Mouse (Mus musculus) heart, embryonic 13.5 days (tissue): Measurements from ENCODE around the gene Lman2. TPM values are rescaled to one million over a fixed set of nuclear protein-coding genes. Genes with fewer than 3 reads are reported as not detected.
A peak's percentile ranks its signal among the peaks of the same experiment; 100 is the strongest.

Source experiments
- ATAC-seq: fragments of 200-750 bp; cut with Nextera tagmentation; 2 replicates; pipeline ENCODE4 v1.8.0; 2017; ENCODE audit warnings: moderate TSS enrichment; ENCODE audit not compliant: insufficient number of reproducible peaks, low FRiP score, low TSS enrichment; ENCODE audit errors: extremely low read depth
- H3K27ac ChIP-seq: fragments of 300-500 bp; sonication (generic); replicated peaks from 2 replicates; pipeline ENCODE4 v1.5.1; 2015; ENCODE audit warnings: moderate library complexity, mild to moderate bottlenecking, inconsistent platforms
- H3K27me3 ChIP-seq: fragments of 300-500 bp; sonication (generic); replicated peaks from 2 replicates; pipeline ENCODE4 v1.6.1; 2015; ENCODE audit warnings: mild to moderate bottlenecking, inconsistent platforms
- H3K36me3 ChIP-seq: fragments of 300-500 bp; sonication (generic); 2 replicates; pipeline ENCODE4 v1.6.1; 2015; ENCODE audit warnings: mild to moderate bottlenecking, inconsistent platforms
- H3K4me1 ChIP-seq: fragments of 300-500 bp; sonication (generic); 2 replicates; pipeline ENCODE4 v1.6.1; 2015; ENCODE audit warnings: inconsistent platforms
- H3K4me2 ChIP-seq: fragments of 300-500 bp; sonication (generic); 2 replicates; pipeline ENCODE4 v1.6.1; 2015; ENCODE audit warnings: inconsistent platforms, mild to moderate bottlenecking, moderate library complexity
- H3K4me3 ChIP-seq: fragments of 300-500 bp; sonication (generic); 2 replicates; pipeline ENCODE4 v1.5.1; 2015; ENCODE audit warnings: moderate library complexity, mild to moderate bottlenecking, inconsistent platforms
- H3K9ac ChIP-seq: fragments of 300-500 bp; sonication (generic); 2 replicates; pipeline ENCODE4 v1.6.1; 2015; ENCODE audit warnings: inconsistent platforms, mild to moderate bottlenecking, moderate library complexity
- H3K9me3 ChIP-seq: fragments of 300-500 bp; sonication (generic); 2 replicates; pipeline ENCODE4 v1.6.1; 2016; ENCODE audit warnings: inconsistent platforms
- WGBS: fragments of 180-500 bp; shearing (Covaris S2); methylation state at CpG from one replicate; pipeline ENCODE4 v1.1.7; 2015; ENCODE audit warnings: mixed read lengths; 5-methylcytosine and 5-hydroxymethylcytosine counted together
- polyA plus RNA-seq: library from polyadenylated mRNA; unstranded; fragments of >200 nt; fragmentation: Nextera tagmentation; extraction: Ambion mirVana; gene quantifications from 2 replicates; pipeline ENCODE4 v1.2.1, GENCODE M21; 2015

Lman2 gene
- 73.5 and 81.7 TPM in 2 replicates for polyA plus RNA-seq

- Histone ChIP-seq H3K27me3 (peaks cover 22% of the 10 kb centered on the region), H3K27ac (peak within 1 kb of the TSS; percentile 91), H3K4me3 (peak within 1 kb of the TSS; percentile 91), H3K4me2 (peak within 1 kb of the TSS; percentile 91), H3K9me3 (no peaks in the 10 kb centered on the region), H3K9ac (peak within 1 kb of the TSS; percentile 95), H3K4me1 (peaks cover 29% of the 10 kb centered on the region), H3K36me3 (peaks cover 36% of the 10 kb centered on the region)
- ATAC-seq = peak; percentile 95
- 1% methylated on average over 35 of the region's 35 CpGs for WGBS
Observed at GRCm38 (mm10) chr13:55362453-55363060, at the start of gene Lman2. TSS of gene Lman2 (minus strand) at chr13:55362783.

GRCm38 (mm10) chr13:55411826-55412225, 49.2 kb upstream of the Lman2 start:
- peaks cover 87% of the 10 kb centered on the region for H3K27me3 ChIP-seq
- WGBS = 58% methylated on average over 7 of the region's 7 CpGs
- H3K27ac ChIP-seq = no peak overlapping the region
- H3K4me3 ChIP-seq = no peak overlapping the region
- no peak for ATAC-seq
- H3K4me1 ChIP-seq = peaks cover 8% of the 10 kb centered on the region
- no peaks in the 10 kb centered on the region for H3K36me3 ChIP-seq
- H3K9me3 ChIP-seq = no peaks in the 10 kb centered on the region
- H3K9ac ChIP-seq = no peak overlapping the region
- H3K4me2 ChIP-seq = no peak overlapping the region

- Histone ChIP-seq H3K4me3 (no peak overlapping the region), H3K9ac (no peak overlapping the region), H3K4me1 (no peaks in the 10 kb centered on the region), H3K27me3 (peaks cover 96% of the 10 kb centered on the region), H3K27ac (no peak overlapping the region), H3K9me3 (no peaks in the 10 kb centered on the region), H3K36me3 (no peaks in the 10 kb centered on the region), H3K4me2 (no peak overlapping the region)
- ATAC-seq = no peak
- WGBS = 70% methylated on average over 19 of the region's 19 CpGs
Observed at GRCm38 (mm10) chr13:55408546-55409120, 46.0 kb upstream of the Lman2 start.

GRCm38 (mm10) chr13:55407341-55407740, 44.8 kb upstream of the Lman2 start:
- Histone ChIP-seq H3K27me3 (peaks cover 96% of the 10 kb centered on the region), H3K36me3 (no peaks in the 10 kb centered on the region), H3K4me3 (no peak overlapping the region), H3K27ac (no peak overlapping the region), H3K9ac (no peak overlapping the region), H3K9me3 (no peaks in the 10 kb centered on the region), H3K4me2 (no peak overlapping the region), H3K4me1 (no peaks in the 10 kb centered on the region)
- ATAC-seq = no peak
- 63% methylated on average over 4 of the region's 4 CpGs for WGBS

GRCm38 (mm10) chr13:55405783-55406390, 43.3 kb upstream of the Lman2 start:
- peak overlapping the region; percentile 0; the same call in 1 of the 2 replicates for H3K9ac ChIP-seq
- H3K36me3 ChIP-seq = no peaks in the 10 kb centered on the region
- WGBS = 57% methylated on average over 13 of the region's 13 CpGs
- H3K27ac ChIP-seq = no peak overlapping the region
- ATAC-seq = no peak
- H3K9me3 ChIP-seq = no peaks in the 10 kb centered on the region
- H3K4me3 ChIP-seq = no peak overlapping the region
- no peak overlapping the region for H3K4me2 ChIP-seq
- H3K27me3 ChIP-seq = peaks cover 97% of the 10 kb centered on the region
- no peaks in the 10 kb centered on the region for H3K4me1 ChIP-seq

GRCm38 (mm10) chr13:55404853-55405782, 42.5 kb upstream of the Lman2 start:
- H3K27me3 ChIP-seq = peaks cover 97% of the 10 kb centered on the region
- H3K27ac ChIP-seq = no peak overlapping the region
- no peaks in the 10 kb centered on the region for H3K9me3 ChIP-seq
- H3K4me2 ChIP-seq = no peak overlapping the region; the same call in 1 of the 2 replicates
- no peaks in the 10 kb centered on the region for H3K4me1 ChIP-seq
- no peak overlapping the region for H3K4me3 ChIP-seq
- peak overlapping the region; percentile 0; the same call in 1 of the 2 replicates for H3K9ac ChIP-seq
- no peaks in the 10 kb centered on the region for H3K36me3 ChIP-seq
- ATAC-seq = no peak
- 12% methylated on average over 11 of the region's 11 CpGs for WGBS

- H3K4me1 ChIP-seq = no peaks in the 10 kb centered on the region
- no peak for ATAC-seq
- no peak overlapping the region for H3K4me3 ChIP-seq
- no peak overlapping the region for H3K4me2 ChIP-seq
- H3K36me3 ChIP-seq = no peaks in the 10 kb centered on the region
- H3K9me3 ChIP-seq = no peaks in the 10 kb centered on the region
- WGBS = 67% methylated on average over 15 of the region's 15 CpGs
- H3K27ac ChIP-seq = no peak overlapping the region
- H3K9ac ChIP-seq = no peak overlapping the region
- peaks cover 97% of the 10 kb centered on the region for H3K27me3 ChIP-seq
Observed at GRCm38 (mm10) chr13:55403935-55404852, 41.6 kb upstream of the Lman2 start.

- H3K9me3 ChIP-seq = no peaks in the 10 kb centered on the region
- H3K36me3 ChIP-seq = no peaks in the 10 kb centered on the region
- H3K27ac ChIP-seq = no peak overlapping the region
- no peak overlapping the region for H3K4me3 ChIP-seq
- ATAC-seq = no peak
- H3K4me2 ChIP-seq = no peak overlapping the region
- peaks cover 94% of the 10 kb centered on the region for H3K27me3 ChIP-seq
- H3K9ac ChIP-seq = no peak overlapping the region
- H3K4me1 ChIP-seq = no peaks in the 10 kb centered on the region
- 75% methylated on average over 7 of the region's 7 CpGs for WGBS
Observed at GRCm38 (mm10) chr13:55403266-55403665, 40.7 kb upstream of the Lman2 start.

- H3K9ac ChIP-seq = no peak overlapping the region
- no peaks in the 10 kb centered on the region for H3K9me3 ChIP-seq
- no peaks in the 10 kb centered on the region for H3K36me3 ChIP-seq
- H3K27me3 ChIP-seq = peaks cover 75% of the 10 kb centered on the region
- H3K4me1 ChIP-seq = no peaks in the 10 kb centered on the region
- no peak overlapping the region for H3K4me3 ChIP-seq
- no peak for ATAC-seq
- H3K4me2 ChIP-seq = no peak overlapping the region
- H3K27ac ChIP-seq = no peak overlapping the region
- 76% methylated on average over 1 of the region's 1 CpGs for WGBS
Observed at GRCm38 (mm10) chr13:55400039-55400346, 37.4 kb upstream of the Lman2 start.

- H3K4me1 ChIP-seq = no peaks in the 10 kb centered on the region
- no peak overlapping the region for H3K9ac ChIP-seq
- H3K9me3 ChIP-seq = no peaks in the 10 kb centered on the region
- no peak for ATAC-seq
- no peak overlapping the region for H3K4me3 ChIP-seq
- no peaks in the 10 kb centered on the region for H3K36me3 ChIP-seq
- H3K27me3 ChIP-seq = peaks cover 76% of the 10 kb centered on the region
- no peak overlapping the region for H3K4me2 ChIP-seq
- 55% methylated on average over 5 of the region's 5 CpGs for WGBS
- no peak overlapping the region for H3K27ac ChIP-seq
Observed at GRCm38 (mm10) chr13:55399300-55400038, 36.9 kb upstream of the Lman2 start.
